Mouse (Mus musculus) embryonic facial prominence, embryonic 10.5 days (tissue): ENCODE data around the gene Leng9. TPM values are rescaled to one million over a fixed set of nuclear protein-coding genes. Genes with fewer than 3 reads are reported as not detected.

ENCODE experiments used
- DNase-seq: peaks from one replicate; pipeline ENCODE4 v3.0.0-alpha.2; 2017; ENCODE audit warnings: low spot score
- H3K27ac ChIP-seq: fragments of 300-500 bp; sonication (generic); replicated peaks from 2 replicates; pipeline ENCODE4 v1.5.1; 2016; ENCODE audit warnings: mild to moderate bottlenecking
- H3K27me3 ChIP-seq: fragments of 300-500 bp; sonication (generic); replicated peaks from 2 replicates; pipeline ENCODE4 v1.6.1; 2016; ENCODE audit warnings: low read depth, mild to moderate bottlenecking; ENCODE audit not compliant: poor library complexity, severe bottlenecking
- H3K36me3 ChIP-seq: fragments of 300-500 bp; sonication (generic); replicated peaks from 2 replicates; pipeline ENCODE4 v1.6.1; 2016; ENCODE audit warnings: mild to moderate bottlenecking, moderate library complexity
- H3K4me1 ChIP-seq: fragments of 300-500 bp; sonication (generic); 2 replicates; pipeline ENCODE4 v1.6.1; 2016
- H3K4me3 ChIP-seq: fragments of 300-500 bp; sonication (generic); 2 replicates; pipeline ENCODE4 v1.5.1; 2016; ENCODE audit warnings: mild to moderate bottlenecking, moderate library complexity
- H3K9me3 ChIP-seq: fragments of 300-500 bp; sonication (generic); 2 replicates; pipeline ENCODE4 v1.6.1; 2016; ENCODE audit warnings: mild to moderate bottlenecking
- WGBS: fragments of 180-500 bp; shearing (Covaris S2); methylation state at CpG from one replicate; pipeline ENCODE4 v1.1.7; 2016; 5-methylcytosine and 5-hydroxymethylcytosine counted together
- polyA plus RNA-seq: library from polyadenylated mRNA; unstranded; fragments of >200 nt; fragmentation: Nextera tagmentation; extraction: Ambion mirVana; gene quantifications from 2 replicates; pipeline ENCODE4 v1.2.1, GENCODE M21; 2016

Leng9 gene
- polyA plus RNA-seq, 1 experiment from 2014 or later: 1.7 TPM

DNA sequence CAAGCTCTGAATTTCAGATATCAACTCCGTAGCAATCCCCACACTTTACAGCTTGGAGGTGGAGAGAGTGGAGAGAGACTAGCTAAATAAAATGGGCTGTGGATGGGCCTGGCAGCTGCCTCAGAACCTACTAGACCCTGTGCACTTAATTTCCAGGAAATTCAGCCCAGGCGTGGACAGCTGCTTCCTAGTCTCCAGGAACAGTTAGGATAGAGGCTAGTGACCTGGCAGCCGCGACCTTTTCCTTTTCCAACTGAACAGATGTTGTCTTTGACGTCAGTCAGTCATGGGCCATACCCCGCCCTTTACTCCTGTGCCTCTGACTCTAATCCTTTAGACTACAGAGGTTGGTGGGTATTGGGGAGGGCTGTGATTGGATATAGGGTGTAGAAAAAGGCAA is 21.3 kb downstream of the Leng9 start:
- WGBS: 53% methylated on average over 6 of the region's 6 CpGs
- Histone ChIP-seq H3K4me1 (peaks cover 19% of the 10 kb centered on the region), H3K27me3 (no peaks in the 10 kb centered on the region), H3K36me3 (peaks cover 3% of the 10 kb centered on the region), H3K9me3 (no peaks in the 10 kb centered on the region), H3K27ac (no peak overlapping the region), H3K4me3 (no peak overlapping the region)
- no peak for DNase-seq

GRCm38 (mm10) chr7:4127894-4128293 is 22.3 kb downstream of the Leng9 start:
- WGBS: 89% methylated on average over 4 of the region's 4 CpGs
- DNase-seq: no peak
- Histone ChIP-seq H3K4me3 (no peak overlapping the region), H3K4me1 (peaks cover 29% of the 10 kb centered on the region), H3K36me3 (peaks cover 2% of the 10 kb centered on the region), H3K27me3 (no peaks in the 10 kb centered on the region), H3K27ac (no peak overlapping the region), H3K9me3 (no peaks in the 10 kb centered on the region)

DNA sequence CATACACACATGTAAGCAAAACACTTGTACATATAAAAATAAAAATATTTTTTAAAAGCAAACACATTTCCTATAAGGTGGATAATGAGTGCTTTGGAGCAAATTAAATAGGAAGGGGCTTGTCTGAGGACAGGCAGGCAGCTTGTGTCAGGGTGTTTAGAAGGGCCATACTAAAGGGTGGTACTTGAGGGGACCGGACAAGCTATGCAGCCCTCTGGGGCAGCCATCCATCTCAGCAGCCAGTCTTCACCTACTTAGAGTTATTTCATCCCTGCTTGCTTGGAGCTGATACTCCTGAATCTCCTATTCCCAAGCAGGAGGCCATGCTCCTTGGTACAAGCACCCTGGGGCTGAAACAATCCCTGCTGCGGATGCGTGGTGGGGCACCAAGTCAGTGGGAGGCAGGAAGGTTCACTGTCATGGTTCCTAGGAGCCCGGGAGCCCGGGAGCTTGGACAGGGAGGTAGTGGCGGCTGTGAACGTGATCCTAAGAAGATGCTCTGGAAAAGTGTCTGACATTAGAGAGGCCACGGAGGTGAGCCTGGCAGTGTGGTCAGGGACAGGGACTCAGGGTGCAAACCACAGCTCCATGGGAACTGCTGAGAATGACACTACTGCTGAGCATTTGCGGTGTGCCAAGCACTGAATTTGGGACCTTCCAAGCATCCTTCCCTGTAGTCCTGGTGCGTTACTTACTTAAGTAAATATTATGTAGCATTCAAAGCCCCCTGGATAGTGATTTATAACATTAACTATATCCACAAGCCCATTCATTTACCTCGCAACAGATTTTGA is 23.0 kb downstream of the Leng9 start:
- H3K9me3 ChIP-seq: no peaks in the 10 kb centered on the region
- WGBS: 86% methylated on average over 11 of the region's 11 CpGs
- H3K27ac ChIP-seq: no peak overlapping the region
- H3K4me3 ChIP-seq: no peak overlapping the region
- peaks cover 6% of the 10 kb centered on the region; the same call in 1 of the 2 replicates for H3K27me3 ChIP-seq
- no peak for DNase-seq
- H3K4me1 ChIP-seq: peaks cover 35% of the 10 kb centered on the region
- H3K36me3 ChIP-seq: no peaks in the 10 kb centered on the region; the same call in 1 of the 2 replicates

GRCm38 (mm10) chr7:4125306-4125705 is 24.9 kb downstream of the Leng9 start:
- Histone ChIP-seq H3K9me3 (no peaks in the 10 kb centered on the region), H3K4me1 (peaks cover 41% of the 10 kb centered on the region), H3K36me3 (no peaks in the 10 kb centered on the region; the same call in 1 of the 2 replicates), H3K4me3 (no peak overlapping the region), H3K27ac (peak overlapping the region; percentile 7; the same call in 1 of the 2 replicates), H3K27me3 (peaks cover 24% of the 10 kb centered on the region)
- WGBS: 19% methylated on average over 9 of the region's 9 CpGs
- no peak for DNase-seq

- H3K4me1 ChIP-seq: peaks cover 43% of the 10 kb centered on the region
These were observed 25.3 kb downstream of the Leng9 start for GRCm38 (mm10) chr7:4124856-4125255.

GRCm38 (mm10) chr7:4124315-4124759 is 25.8 kb downstream of the Leng9 start:
- peak overlapping the region; percentile 78 for H3K27ac ChIP-seq

More at GRCm38 (mm10) chr7:4124856-4125255, 25.3 kb downstream of the Leng9 start:
- Histone ChIP-seq H3K36me3 (no peaks in the 10 kb centered on the region; the same call in 1 of the 2 replicates), H3K27me3 (peaks cover 28% of the 10 kb centered on the region), H3K27ac (peak overlapping the region; percentile 7), H3K9me3 (no peaks in the 10 kb centered on the region), H3K4me3 (peak overlapping the region; percentile 45)
- 15% methylated on average over 5 of the region's 5 CpGs for WGBS
- no peak for DNase-seq

GRCm38 (mm10) chr7:4123732-4124131 is 26.4 kb downstream of the Leng9 start:
- DNase-seq: no peak
- no peaks in the 10 kb centered on the region; the same call in 1 of the 2 replicates for H3K36me3 ChIP-seq
- 0 out of 2 replicates have a peak overlapping the region, but pooled peaks have one; percentile 13 for H3K4me3 ChIP-seq
- peaks cover 40% of the 10 kb centered on the region for H3K27me3 ChIP-seq
- H3K4me1 ChIP-seq: peaks cover 51% of the 10 kb centered on the region
- WGBS: 24% methylated on average over 1 of the region's 1 CpGs
- H3K9me3 ChIP-seq: no peaks in the 10 kb centered on the region
- peak overlapping the region; percentile 78 for H3K27ac ChIP-seq

More at GRCm38 (mm10) chr7:4124315-4124759, 25.8 kb downstream of the Leng9 start:
- H3K4me3 ChIP-seq: peak overlapping the region; percentile 45
- DNase-seq: peak; percentile 71
- no peaks in the 10 kb centered on the region; the same call in 1 of the 2 replicates for H3K36me3 ChIP-seq
- 0% methylated on average over 10 of the region's 10 CpGs for WGBS
- peaks cover 48% of the 10 kb centered on the region for H3K4me1 ChIP-seq
- peaks cover 34% of the 10 kb centered on the region for H3K27me3 ChIP-seq
- H3K9me3 ChIP-seq: no peaks in the 10 kb centered on the region

DNA sequence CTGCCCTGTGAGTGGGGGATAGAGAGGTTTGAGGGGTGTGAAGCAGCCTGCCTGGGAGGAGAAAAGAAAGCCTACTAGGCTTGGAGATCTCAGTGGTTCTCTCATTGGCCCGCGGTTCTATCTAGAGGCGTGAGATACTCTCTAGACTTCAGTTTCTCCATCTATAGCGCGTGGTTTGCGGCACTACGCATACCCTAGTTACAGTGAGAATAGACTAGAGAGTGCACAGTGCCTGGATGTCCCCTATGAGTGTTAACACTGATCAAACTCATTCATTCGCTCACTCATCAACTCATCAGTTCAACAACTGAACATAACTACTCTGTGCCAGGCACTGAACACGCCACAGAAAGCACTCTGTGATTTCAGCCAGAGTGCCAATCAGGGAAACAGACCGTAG is 27.4 kb downstream of the Leng9 start:
- WGBS: 86% methylated on average over 10 of the region's 10 CpGs
- H3K9me3 ChIP-seq: no peaks in the 10 kb centered on the region
- H3K27me3 ChIP-seq: peaks cover 42% of the 10 kb centered on the region
- H3K4me1 ChIP-seq: peaks cover 51% of the 10 kb centered on the region
- H3K36me3 ChIP-seq: no peaks in the 10 kb centered on the region
- no peak overlapping the region for H3K4me3 ChIP-seq
- no peak for DNase-seq
- peak overlapping the region; percentile 78 for H3K27ac ChIP-seq

DNA sequence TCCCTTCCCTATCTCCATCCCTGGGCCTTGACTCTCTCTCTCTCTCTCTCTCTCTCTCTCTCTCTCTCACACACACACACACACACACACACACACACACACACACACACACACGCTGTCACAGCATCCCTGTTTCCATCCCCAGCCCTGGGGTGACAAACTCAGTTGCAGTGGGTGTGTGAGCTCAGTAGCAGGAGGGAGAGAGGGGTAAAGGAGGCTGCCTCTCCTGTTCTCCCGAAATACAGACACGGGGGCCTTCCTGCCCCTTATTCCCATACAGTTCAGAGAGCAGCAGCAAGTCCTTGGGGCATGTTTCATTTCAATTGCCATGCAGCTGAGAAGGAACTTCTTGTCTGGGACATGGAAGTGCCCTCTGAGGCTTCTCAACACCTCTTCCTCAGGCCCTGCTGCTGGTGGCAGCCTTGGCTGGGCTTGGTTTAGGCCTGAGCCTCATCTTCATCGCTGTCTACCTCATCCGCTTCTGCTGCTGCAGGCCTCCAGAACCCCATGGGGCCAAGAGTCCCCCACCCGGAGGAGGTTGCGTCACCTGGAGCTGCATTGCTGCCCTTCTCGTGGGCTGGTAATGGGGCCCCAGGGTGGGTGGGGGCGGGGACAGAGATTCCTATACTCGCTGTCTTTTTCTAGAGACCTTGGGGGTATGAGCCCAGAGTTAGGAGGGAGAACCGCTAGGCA is 28.0 kb downstream of the Leng9 start:
- WGBS: 46% methylated on average over 11 of the region's 11 CpGs
- peak overlapping the region; percentile 21 for H3K27ac ChIP-seq

DNA sequence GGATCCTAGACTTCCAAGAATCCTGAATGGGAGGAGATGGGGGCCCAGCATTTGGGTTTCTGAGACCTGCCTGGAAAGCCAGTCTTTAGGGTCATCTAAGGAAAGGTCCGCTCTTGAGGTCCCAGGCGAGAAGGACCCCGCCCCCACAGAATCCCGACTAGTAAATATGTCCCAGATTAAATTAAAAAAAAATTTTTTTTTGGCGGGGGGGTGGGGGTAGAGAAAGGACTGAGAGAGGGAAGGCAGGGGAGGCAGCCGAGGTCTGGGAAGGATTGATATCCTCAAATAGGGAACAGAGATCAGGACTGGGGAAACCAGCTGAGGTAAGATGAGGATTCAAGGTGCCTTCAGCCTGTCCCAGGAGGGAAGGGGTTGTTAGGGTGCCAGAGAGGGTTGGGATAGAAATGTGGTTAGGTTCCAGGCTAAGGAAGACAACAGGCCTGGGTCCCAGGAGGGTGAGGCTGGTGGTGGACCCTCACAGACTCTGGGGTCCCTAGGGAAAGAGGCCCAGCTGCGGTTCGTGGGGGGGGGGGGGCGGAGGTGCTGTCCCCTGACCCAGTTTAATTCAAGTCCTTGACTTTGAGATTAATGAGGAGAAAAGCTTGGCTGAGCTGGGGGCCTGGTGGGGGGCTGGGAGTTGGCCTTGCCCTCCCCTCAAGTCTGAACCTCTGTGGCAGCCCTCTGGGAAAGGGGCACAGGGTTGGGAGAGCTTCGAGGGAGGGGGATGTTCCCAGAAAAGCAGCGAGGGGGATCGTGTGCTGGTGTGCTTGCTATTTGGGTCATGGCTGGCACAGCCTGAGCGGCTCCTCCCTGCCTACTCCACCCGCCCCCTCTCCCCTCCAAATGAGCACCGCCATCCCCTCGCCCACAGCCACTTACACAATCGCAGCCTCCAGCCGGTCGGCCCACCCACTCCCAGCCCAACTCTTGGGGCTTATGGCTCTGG is 29.9 kb downstream of the Leng9 start:
- H3K4me1 ChIP-seq: peaks cover 47% of the 10 kb centered on the region
- WGBS: 20% methylated on average over 19 of the region's 19 CpGs
- DNase-seq: no peak
- H3K36me3 ChIP-seq: no peaks in the 10 kb centered on the region
- peak overlapping the region; percentile 75 for H3K27ac ChIP-seq
- no peaks in the 10 kb centered on the region for H3K9me3 ChIP-seq
- H3K4me3 ChIP-seq: peak overlapping the region; percentile 68
- H3K27me3 ChIP-seq: peaks cover 42% of the 10 kb centered on the region

More for the DNA sequence above, 28.0 kb downstream of the Leng9 start:
- no peak for DNase-seq
- Histone ChIP-seq H3K4me1 (peaks cover 51% of the 10 kb centered on the region), H3K4me3 (no peak overlapping the region), H3K27me3 (peaks cover 42% of the 10 kb centered on the region), H3K9me3 (no peaks in the 10 kb centered on the region), H3K36me3 (no peaks in the 10 kb centered on the region)

- peak; percentile 69 for DNase-seq
- Histone ChIP-seq H3K9me3 (no peaks in the 10 kb centered on the region), H3K27ac (peak within 1 kb of the TSS; percentile 75), H3K36me3 (no peaks in the 10 kb centered on the region), H3K4me3 (peak within 1 kb of the TSS; percentile 68), H3K4me1 (peaks cover 39% of the 10 kb centered on the region), H3K27me3 (peaks cover 42% of the 10 kb centered on the region)
- under 1% methylated on average over 37 of the region's 37 CpGs for WGBS
These were observed 30.8 kb downstream of the Leng9 start, which contains the start of gene Ttyh1 for GRCm38 (mm10) chr7:4119344-4119902. Ttyh1 (plus strand) TSS chr7:4119408.
